Mouse (Mus musculus) liver, embryonic 12.5 days (tissue): Measurements from ENCODE around the gene Spata1. TPM values are rescaled to one million over a fixed set of nuclear protein-coding genes. Genes with fewer than 3 reads are reported as not detected.

Experiments
- ATAC-seq: fragments of 200-750 bp; cut with Nextera tagmentation; 2 replicates; pipeline ENCODE4 v1.8.0; 2017; ENCODE audit warnings: moderate number of reproducible peaks, mild to moderate bottlenecking, moderate library complexity
- H3K27ac ChIP-seq: fragments of 300-500 bp; sonication (generic); 2 replicates; pipeline ENCODE4 v1.5.1; 2016; ENCODE audit warnings: mild to moderate bottlenecking
- H3K27me3 ChIP-seq: fragments of 300-500 bp; sonication (generic); replicated peaks from 2 replicates; pipeline ENCODE4 v1.6.1; 2016; ENCODE audit warnings: mild to moderate bottlenecking, moderate library complexity
- H3K36me3 ChIP-seq: fragments of 300-500 bp; sonication (generic); 2 replicates; pipeline ENCODE4 v1.6.1; 2016; ENCODE audit warnings: mild to moderate bottlenecking, moderate library complexity
- H3K4me1 ChIP-seq: fragments of 300-500 bp; sonication (generic); 2 replicates; pipeline ENCODE4 v1.6.1; 2016
- H3K4me2 ChIP-seq: fragments of 300-500 bp; sonication (generic); 2 replicates; pipeline ENCODE4 v1.6.1; 2016; ENCODE audit warnings: mild to moderate bottlenecking, moderate library complexity
- H3K4me3 ChIP-seq: fragments of 300-500 bp; sonication (generic); 2 replicates; pipeline ENCODE4 v1.5.1; 2016; ENCODE audit warnings: mild to moderate bottlenecking, moderate library complexity
- H3K9ac ChIP-seq: fragments of 300-500 bp; sonication (generic); 2 replicates; pipeline ENCODE4 v1.6.1; 2016; ENCODE audit warnings: mild to moderate bottlenecking, moderate library complexity
- H3K9me3 ChIP-seq: fragments of 300-500 bp; sonication (generic); replicated peaks from 2 replicates; pipeline ENCODE4 v1.6.1; 2016; ENCODE audit warnings: mild to moderate bottlenecking, moderate library complexity
- WGBS: fragments of 180-500 bp; shearing (Covaris S2); methylation state at CpG from one replicate; pipeline ENCODE4 v1.1.7; 2016; ENCODE audit not compliant: insufficient replicate concordance; 5-methylcytosine and 5-hydroxymethylcytosine counted together
- polyA plus RNA-seq: library from polyadenylated mRNA; unstranded; fragments of >200 nt; fragmentation: Nextera tagmentation; extraction: Ambion mirVana; gene quantifications from 2 replicates; pipeline ENCODE4 v1.2.1, GENCODE M21; 2016

Spata1 gene
- polyA plus RNA-seq: 1.3 and 2.5 TPM in 2 replicates

GRCm38 (mm10) chr3:146499431-146500002 lies at the start of gene Spata1, which contains the start of gene Gng5:
TSS of gene Spata1 (minus strand) at chr3:146499753.
TSS of gene Gng5 (plus strand) at chr3:146499807.
- Histone ChIP-seq H3K4me1 (peaks cover 40% of the 10 kb centered on the region), H3K27ac (peak within 1 kb of the TSS; percentile 96), H3K4me3 (peak within 1 kb of the TSS; percentile 92), H3K9me3 (no peaks in the 10 kb centered on the region), H3K27me3 (no peaks in the 10 kb centered on the region), H3K9ac (peak within 1 kb of the TSS; percentile 95), H3K36me3 (peaks cover 29% of the 10 kb centered on the region), H3K4me2 (peak within 1 kb of the TSS; percentile 81)
- peak; percentile 96 for ATAC-seq
- 2% methylated on average over 71 of the region's 88 CpGs for WGBS

DNA sequence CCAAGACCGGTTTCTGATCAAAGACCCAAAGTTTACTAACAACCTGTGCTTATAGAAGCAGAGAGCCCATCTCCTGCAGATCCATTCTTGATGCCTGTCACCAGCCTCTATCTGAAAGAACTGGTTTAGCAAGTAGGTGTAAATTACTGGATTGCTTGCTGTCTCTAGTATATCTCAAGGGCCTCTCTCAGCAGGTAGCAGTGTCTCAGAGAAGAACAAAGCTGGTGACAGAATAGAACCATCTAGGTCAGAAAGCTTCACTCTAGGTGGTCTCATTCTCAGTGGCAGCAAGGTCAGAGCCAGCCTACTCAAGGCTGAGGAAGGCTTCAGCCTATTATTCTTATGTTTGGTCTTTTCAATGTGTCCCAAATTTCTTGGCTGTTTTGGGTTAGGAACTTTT lies 44.1 kb upstream of the Spata1 start:
- Histone ChIP-seq H3K27ac (no peak overlapping the region), H3K36me3 (no peaks in the 10 kb centered on the region), H3K27me3 (no peaks in the 10 kb centered on the region), H3K4me3 (no peak overlapping the region), H3K4me1 (no peaks in the 10 kb centered on the region), H3K9ac (no peak overlapping the region), H3K9me3 (no peaks in the 10 kb centered on the region), H3K4me2 (no peak overlapping the region)
- WGBS: 26% methylated on average over 1 of the region's 1 CpGs
- ATAC-seq: no peak

- WGBS: 59% methylated on average over 4 of the region's 4 CpGs
- Histone ChIP-seq H3K9ac (no peak overlapping the region), H3K27me3 (no peaks in the 10 kb centered on the region), H3K4me3 (no peak overlapping the region), H3K9me3 (no peaks in the 10 kb centered on the region), H3K4me1 (no peaks in the 10 kb centered on the region), H3K27ac (no peak overlapping the region), H3K4me2 (no peak overlapping the region), H3K36me3 (no peaks in the 10 kb centered on the region)
- no peak for ATAC-seq
Observed at GRCm38 (mm10) chr3:146540521-146541273, 41.1 kb upstream of the Spata1 start.

DNA sequence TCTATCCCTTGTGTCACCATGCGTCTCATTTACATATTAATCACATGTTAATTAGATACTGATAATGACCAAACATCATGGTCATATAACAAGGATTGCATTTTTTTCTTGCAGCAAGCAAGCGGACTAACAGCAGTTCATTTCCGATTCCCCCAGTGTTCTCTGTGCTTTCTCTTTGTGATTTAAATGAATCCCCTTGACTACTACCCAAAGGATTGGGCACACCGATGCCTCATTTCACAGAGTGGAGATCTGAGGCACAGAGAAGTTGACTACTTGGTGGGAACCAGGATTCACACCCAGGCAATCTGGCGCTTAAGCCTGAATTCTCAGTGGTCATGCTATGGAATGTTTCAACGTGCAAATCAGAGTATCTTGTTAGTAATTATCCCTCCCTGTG lies 35.4 kb upstream of the Spata1 start:
- no peaks in the 10 kb centered on the region for H3K4me1 ChIP-seq
- H3K4me3 ChIP-seq: no peak overlapping the region
- H3K9me3 ChIP-seq: no peaks in the 10 kb centered on the region
- H3K36me3 ChIP-seq: no peaks in the 10 kb centered on the region
- H3K9ac ChIP-seq: no peak overlapping the region
- 58% methylated on average over 6 of the region's 6 CpGs for WGBS
- no peaks in the 10 kb centered on the region for H3K27me3 ChIP-seq
- no peak overlapping the region for H3K4me2 ChIP-seq
- H3K27ac ChIP-seq: no peak overlapping the region
- no peak for ATAC-seq

DNA sequence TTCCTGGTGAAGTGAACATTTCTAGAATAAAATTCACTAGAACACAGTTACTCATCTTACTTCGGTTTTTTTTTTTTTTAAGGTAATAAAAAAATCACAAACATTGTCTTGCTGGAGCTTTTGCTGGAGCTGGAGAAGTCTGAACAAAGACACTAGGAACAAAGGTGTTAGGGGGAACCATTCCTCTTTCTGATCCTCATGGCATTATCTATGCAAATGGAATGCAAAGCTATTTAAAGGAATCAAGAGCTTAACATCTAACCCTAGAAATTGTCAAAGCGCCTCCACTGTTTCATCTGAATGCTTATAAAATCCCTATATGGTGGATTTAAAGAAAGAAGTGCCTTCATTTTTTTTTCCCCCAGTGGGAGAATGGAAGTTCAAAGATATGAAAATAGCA lies 28.8 kb upstream of the Spata1 start:
- no peak for ATAC-seq
- H3K4me2 ChIP-seq: no peak overlapping the region
- H3K27ac ChIP-seq: no peak overlapping the region
- peaks cover 6% of the 10 kb centered on the region; the same call in 1 of the 2 replicates for H3K27me3 ChIP-seq
- no peaks in the 10 kb centered on the region for H3K9me3 ChIP-seq
- WGBS: 34% methylated on average over 2 of the region's 2 CpGs
- H3K4me1 ChIP-seq: no peaks in the 10 kb centered on the region
- H3K9ac ChIP-seq: no peak overlapping the region
- no peak overlapping the region for H3K4me3 ChIP-seq
- no peaks in the 10 kb centered on the region for H3K36me3 ChIP-seq

DNA sequence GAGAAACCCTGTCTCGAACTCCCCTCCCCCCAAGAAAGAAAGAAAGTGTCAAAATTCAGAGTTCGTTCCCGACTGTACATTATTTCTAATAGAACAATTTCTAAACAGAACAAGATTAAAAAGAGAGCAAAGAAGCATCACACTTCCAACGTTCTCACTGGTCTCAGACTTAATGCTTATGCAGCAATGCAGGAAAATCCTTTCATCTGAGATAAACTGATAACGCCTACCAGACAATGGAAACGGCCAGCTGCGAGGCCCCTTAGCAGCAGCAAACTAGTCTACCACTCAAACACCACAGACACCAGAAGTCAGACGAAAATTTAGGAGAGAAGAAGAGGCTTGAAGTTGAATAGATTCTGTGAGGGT lies 22.1 kb upstream of the Spata1 start:
- no peaks in the 10 kb centered on the region for H3K27me3 ChIP-seq
- peak overlapping the region; percentile 97 for H3K27ac ChIP-seq
- 6% methylated on average over 8 of the region's 8 CpGs for WGBS
- peak; percentile 15; the same call in 1 of the 2 replicates for ATAC-seq
- H3K4me2 ChIP-seq: peak overlapping the region; percentile 71
- no peaks in the 10 kb centered on the region for H3K9me3 ChIP-seq
- peak overlapping the region; percentile 88 for H3K4me3 ChIP-seq
- H3K36me3 ChIP-seq: peaks cover 23% of the 10 kb centered on the region
- peaks cover 14% of the 10 kb centered on the region for H3K4me1 ChIP-seq
- peak overlapping the region; percentile 88 for H3K9ac ChIP-seq

GRCm38 (mm10) chr3:146520798-146521651 lies 21.5 kb upstream of the Spata1 start, which contains the start of gene Rpf1:
TSS of gene Rpf1 (minus strand) at chr3:146521429.
- Histone ChIP-seq H3K4me3 (peak within 1 kb of the TSS; percentile 88), H3K9me3 (no peaks in the 10 kb centered on the region), H3K4me1 (peaks cover 14% of the 10 kb centered on the region), H3K9ac (peak within 1 kb of the TSS; percentile 88), H3K27me3 (no peaks in the 10 kb centered on the region), H3K4me2 (peak within 1 kb of the TSS; percentile 71), H3K27ac (peak within 1 kb of the TSS; percentile 97), H3K36me3 (peaks cover 25% of the 10 kb centered on the region)
- ATAC-seq: peak; percentile 95
- under 1% methylated on average over 79 of the region's 82 CpGs for WGBS

DNA sequence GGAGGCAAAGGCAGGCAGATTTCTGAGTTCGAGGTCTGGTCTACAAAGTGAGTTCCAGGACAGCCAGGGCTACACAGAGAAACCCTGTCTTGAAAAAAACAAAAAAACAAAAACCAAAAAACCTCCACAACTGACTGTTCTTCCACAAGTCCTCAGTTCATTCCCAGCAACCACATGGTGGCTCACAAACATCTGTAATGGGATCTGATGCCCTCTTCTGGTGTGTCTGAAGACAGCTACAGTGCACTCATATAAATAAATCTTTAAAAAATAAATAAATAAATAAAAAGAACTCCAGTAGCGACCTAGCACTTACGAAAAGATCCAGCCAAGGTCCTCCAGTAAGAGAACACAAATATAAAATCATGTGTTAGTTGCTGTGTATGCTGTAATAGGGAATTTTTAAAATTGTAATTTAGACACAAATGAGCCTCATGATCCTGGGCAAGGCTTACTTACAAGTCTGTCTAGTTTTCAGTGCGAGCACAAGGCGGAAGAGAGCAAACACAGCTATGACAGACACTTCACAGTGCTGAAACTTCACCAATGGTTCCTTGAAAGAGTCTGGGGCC lies 20.8 kb upstream of the Spata1 start:
- Histone ChIP-seq H3K4me1 (peaks cover 14% of the 10 kb centered on the region), H3K27ac (peak overlapping the region; percentile 97), H3K9me3 (no peaks in the 10 kb centered on the region), H3K27me3 (no peaks in the 10 kb centered on the region), H3K4me3 (peak overlapping the region; percentile 88), H3K36me3 (peaks cover 32% of the 10 kb centered on the region), H3K4me2 (peak overlapping the region; percentile 71), H3K9ac (peak overlapping the region; percentile 88)
- WGBS: 36% methylated on average over 5 of the region's 5 CpGs
- ATAC-seq: no peak

- no peak for ATAC-seq
- no peak overlapping the region for H3K4me3 ChIP-seq
- 93% methylated on average over 7 of the region's 7 CpGs for WGBS
- no peaks in the 10 kb centered on the region for H3K9me3 ChIP-seq
- no peaks in the 10 kb centered on the region for H3K27me3 ChIP-seq
- no peak overlapping the region for H3K27ac ChIP-seq
- H3K9ac ChIP-seq: no peak overlapping the region
- H3K36me3 ChIP-seq: peaks cover 89% of the 10 kb centered on the region
- H3K4me1 ChIP-seq: peaks cover 21% of the 10 kb centered on the region
- H3K4me2 ChIP-seq: no peak overlapping the region
Observed at GRCm38 (mm10) chr3:146506711-146507110, 7.2 kb upstream of the Spata1 start.

DNA sequence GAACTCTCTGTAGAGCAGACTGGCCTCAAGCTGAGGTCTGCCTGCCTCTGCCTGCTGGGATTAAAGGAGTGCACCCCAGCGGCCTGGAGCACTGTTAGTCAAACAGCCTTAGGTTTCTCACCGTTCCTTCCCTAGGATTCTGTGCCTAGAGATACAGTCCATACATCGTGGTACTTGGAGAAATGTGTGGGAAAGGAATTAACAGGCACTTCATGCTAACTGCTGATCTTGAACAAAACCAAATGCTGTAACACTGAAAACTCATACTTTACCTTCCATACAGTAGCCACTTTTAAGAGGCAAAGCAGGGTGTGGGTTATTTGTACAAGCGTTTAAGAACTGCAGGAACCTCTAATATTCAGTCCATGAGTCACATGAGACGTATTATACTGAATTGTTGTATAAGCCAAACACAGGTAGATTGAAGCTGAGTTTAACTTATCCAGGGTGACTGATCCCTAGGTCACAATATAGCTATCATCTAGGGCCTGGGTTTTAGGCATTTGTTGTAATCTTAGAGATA lies 2.1 kb upstream of the Spata1 start:
- H3K27me3 ChIP-seq: no peaks in the 10 kb centered on the region
- 58% methylated on average over 5 of the region's 5 CpGs for WGBS
- no peak for ATAC-seq

DNA sequence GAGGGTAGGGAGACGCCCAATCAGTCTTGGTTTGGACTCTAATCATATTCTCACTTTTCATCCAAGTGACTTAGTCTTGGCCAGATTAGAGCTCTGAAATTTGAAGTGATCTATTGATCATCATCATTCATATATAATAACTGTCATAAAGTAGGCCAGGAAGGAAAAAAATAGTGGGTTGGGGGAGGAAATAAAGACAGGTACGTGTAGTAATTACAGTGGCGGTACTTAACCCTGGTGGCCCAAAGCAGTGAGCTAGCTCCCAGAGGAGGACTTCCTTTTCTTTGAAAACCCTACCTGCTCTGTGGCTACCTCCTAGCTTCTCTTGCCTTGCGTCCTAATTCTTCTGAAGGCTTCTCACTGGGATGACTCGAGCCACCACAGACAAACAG lies 1.3 kb upstream of the Spata1 start:
- H3K4me3 ChIP-seq: peak overlapping the region; percentile 92
- no peaks in the 10 kb centered on the region for H3K9me3 ChIP-seq
- no peak for ATAC-seq
- WGBS: 9% methylated on average over 5 of the region's 5 CpGs
- H3K36me3 ChIP-seq: peaks cover 40% of the 10 kb centered on the region
- peaks cover 40% of the 10 kb centered on the region for H3K4me1 ChIP-seq
- H3K4me2 ChIP-seq: peak overlapping the region; percentile 81
- H3K9ac ChIP-seq: peak overlapping the region; percentile 95
- H3K27me3 ChIP-seq: no peaks in the 10 kb centered on the region
- peak overlapping the region; percentile 96 for H3K27ac ChIP-seq

More for the DNA sequence above, 2.1 kb upstream of the Spata1 start:
- Histone ChIP-seq H3K27ac (peak overlapping the region; percentile 96; the same call in 1 of the 2 replicates), H3K36me3 (peaks cover 48% of the 10 kb centered on the region), H3K4me3 (peak overlapping the region; percentile 92), H3K9me3 (no peaks in the 10 kb centered on the region), H3K9ac (peak overlapping the region; percentile 95), H3K4me2 (peak overlapping the region; percentile 81), H3K4me1 (peaks cover 40% of the 10 kb centered on the region)
